In the genomic region with DNA sequence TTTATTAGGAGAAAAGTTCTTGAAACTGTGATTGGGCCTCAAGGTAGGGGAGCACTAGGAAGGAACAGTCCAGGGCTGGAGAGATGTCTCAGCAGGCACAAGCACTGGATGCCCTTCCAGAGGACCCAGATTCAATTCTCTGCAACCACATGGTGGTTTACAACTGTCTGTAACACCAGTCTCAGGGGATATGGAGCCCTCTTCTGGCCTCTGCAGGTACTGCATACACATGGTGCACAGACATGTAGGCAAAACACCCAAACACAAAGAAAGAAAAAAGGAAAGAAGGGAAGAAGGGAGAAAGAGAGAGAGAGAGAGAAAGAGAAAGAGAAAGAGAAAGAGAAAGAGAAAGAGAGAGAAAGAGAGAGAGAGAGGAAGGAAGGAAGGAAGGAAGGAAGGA, we compare ENCODE assay signal across 11 mouse cellular contexts.
A peak's percentile ranks its signal among the peaks of the same experiment; 100 is the strongest.
DNase-seq lines count a peak whose midpoint lies in the region; ATAC-seq lines count a peak whose summit lies in the region.
"Had no signal": no experiment of that assay in that cellular context is flagged by ENCODE, and none has a peak within 500 bp of the region (broad histone marks: within the 10 kb centered on the region; RNA-seq: fewer than 3 reads in every experiment).

No protein-coding gene starts in this region.

- no peak overlapping the region for H3K4me2 ChIP-seq in hindbrain, embryonic 11.5 days (replicated peaks; ENCODE audit: low read depth, low read length)
- no peak overlapping the region for H3K4me2 ChIP-seq in forebrain, embryonic 15.5 days (replicated peaks)
- no peak overlapping the region for H3K4me2 ChIP-seq in midbrain, embryonic 13.5 days (replicated peaks)
- H3K4me2 ChIP-seq: midbrain, embryonic 12.5 days had no signal

- peak; percentile 19 for DNase-seq in hindbrain, embryonic 11.5 days (ENCODE audit: low spot score)
- no peak for DNase-seq in hindbrain, embryonic 10.5 days (ENCODE audit: low spot score)
- peak; percentile 37 for DNase-seq in thymus, postnatal 14 days
- no peak for DNase-seq in thymus, postnatal 0 days (ENCODE audit: low spot score)
- DNase-seq in c-Kit-positive CD71-positive TER-119-negative erythroid progenitor cells, embryonic 14.5 days (ENCODE audit: low read depth), result peak; percentile 4
- no peak for DNase-seq in frontal cortex, postnatal 10 days (ENCODE audit: low spot score in 2 of 2)
- DNase-seq: gastrocnemius, postnatal 36 days had no signal

- no peaks in the 10 kb centered on the region for H3K9me3 ChIP-seq in hindbrain, embryonic 11.5 days (ENCODE audit: control insufficient read depth, low read length)
- H3K9me3 ChIP-seq in hindbrain, embryonic 10.5 days, result peaks cover 3% of the 10 kb centered on the region; the same call in 1 of the 2 replicates
- H3K9me3 ChIP-seq in forebrain, embryonic 15.5 days, result no peaks in the 10 kb centered on the region
- H3K9me3 ChIP-seq in midbrain, embryonic 13.5 days, result no peaks in the 10 kb centered on the region

- no peaks in the 10 kb centered on the region for H3K27me3 ChIP-seq in hindbrain, embryonic 11.5 days (ENCODE audit: control insufficient read depth, insufficient read depth, low read length)
- no peaks in the 10 kb centered on the region for H3K27me3 ChIP-seq in hindbrain, embryonic 10.5 days (ENCODE audit: insufficient read depth, poor library complexity, severe bottlenecking)
- no peaks in the 10 kb centered on the region for H3K27me3 ChIP-seq in forebrain, embryonic 15.5 days
- H3K27me3 ChIP-seq in midbrain, embryonic 13.5 days, result no peaks in the 10 kb centered on the region
- H3K27me3 ChIP-seq: midbrain, embryonic 12.5 days had no signal

- H3K9ac ChIP-seq in hindbrain, embryonic 11.5 days (ENCODE audit: low read depth, low read length), result no peak overlapping the region
- H3K9ac ChIP-seq in forebrain, embryonic 15.5 days (replicated peaks), result no peak overlapping the region
- H3K9ac ChIP-seq in midbrain, embryonic 13.5 days (replicated peaks), result no peak overlapping the region
- H3K9ac ChIP-seq: midbrain, embryonic 12.5 days had no signal

- H3K4me3 ChIP-seq in hindbrain, embryonic 11.5 days (ENCODE audit: low read depth, low read length), result no peak overlapping the region
- no peak overlapping the region for H3K4me3 ChIP-seq in hindbrain, embryonic 10.5 days
- no peak overlapping the region for H3K4me3 ChIP-seq in forebrain, embryonic 15.5 days
- no peak overlapping the region for H3K4me3 ChIP-seq in midbrain, embryonic 13.5 days (replicated peaks)
- H3K4me3 ChIP-seq: erythroblast, embryonic 14.5 days; midbrain, embryonic 12.5 days had no signal

- H3K36me3 ChIP-seq in hindbrain, embryonic 11.5 days (ENCODE audit: control insufficient read depth, insufficient read depth, low read length), result no peaks in the 10 kb centered on the region
- H3K36me3 ChIP-seq in hindbrain, embryonic 10.5 days, result no peaks in the 10 kb centered on the region
- no peaks in the 10 kb centered on the region for H3K36me3 ChIP-seq in forebrain, embryonic 15.5 days
- no peaks in the 10 kb centered on the region for H3K36me3 ChIP-seq in midbrain, embryonic 13.5 days
- H3K36me3 ChIP-seq: midbrain, embryonic 12.5 days had no signal

- ATAC-seq in hindbrain, embryonic 11.5 days (ENCODE audit: low FRiP score), result no peak
- ATAC-seq in forebrain, embryonic 15.5 days (replicated peaks), result no peak
- no peak for ATAC-seq in midbrain, embryonic 13.5 days

- H3K27ac ChIP-seq in hindbrain, embryonic 11.5 days (ENCODE audit: low read depth, low read length), result no peak overlapping the region
- no peak overlapping the region for H3K27ac ChIP-seq in hindbrain, embryonic 10.5 days
- H3K27ac ChIP-seq in forebrain, embryonic 15.5 days (replicated peaks), result no peak overlapping the region
- no peak overlapping the region for H3K27ac ChIP-seq in midbrain, embryonic 13.5 days
- H3K27ac ChIP-seq: midbrain, embryonic 12.5 days had no signal

- H3K4me1 ChIP-seq in hindbrain, embryonic 11.5 days (replicated peaks; ENCODE audit: control insufficient read depth, insufficient read depth, low read length), result no peaks in the 10 kb centered on the region; the same call in 1 of the 2 replicates
- H3K4me1 ChIP-seq in hindbrain, embryonic 10.5 days (replicated peaks), result peaks cover 27% of the 10 kb centered on the region
- peaks cover 7% of the 10 kb centered on the region; the same call in 1 of the 2 replicates for H3K4me1 ChIP-seq in forebrain, embryonic 15.5 days
- peaks cover 10% of the 10 kb centered on the region; the same call in 1 of the 2 replicates for H3K4me1 ChIP-seq in midbrain, embryonic 13.5 days (replicated peaks)

Comparison
In these comparisons a context has a peak if more than half of its experiments do, and no peak if none do; other contexts are left out.
1. DNase-seq: peak in hindbrain, embryonic 11.5 days (single experiment), thymus, postnatal 14 days (single experiment) and c-Kit-positive CD71-positive TER-119-negative erythroid progenitor cells, embryonic 14.5 days (single experiment); none in hindbrain, embryonic 10.5 days (single experiment), thymus, postnatal 0 days (single experiment) and frontal cortex, postnatal 10 days (0 of 2).